Mouse (Mus musculus): ENCODE measurements around the gene Cby3. TPM values are rescaled to one million over a fixed set of nuclear protein-coding genes. Genes with fewer than 3 reads are reported as not detected.

Cby3 gene
- polyA plus RNA-seq, 1 experiment: not detected

DNA sequence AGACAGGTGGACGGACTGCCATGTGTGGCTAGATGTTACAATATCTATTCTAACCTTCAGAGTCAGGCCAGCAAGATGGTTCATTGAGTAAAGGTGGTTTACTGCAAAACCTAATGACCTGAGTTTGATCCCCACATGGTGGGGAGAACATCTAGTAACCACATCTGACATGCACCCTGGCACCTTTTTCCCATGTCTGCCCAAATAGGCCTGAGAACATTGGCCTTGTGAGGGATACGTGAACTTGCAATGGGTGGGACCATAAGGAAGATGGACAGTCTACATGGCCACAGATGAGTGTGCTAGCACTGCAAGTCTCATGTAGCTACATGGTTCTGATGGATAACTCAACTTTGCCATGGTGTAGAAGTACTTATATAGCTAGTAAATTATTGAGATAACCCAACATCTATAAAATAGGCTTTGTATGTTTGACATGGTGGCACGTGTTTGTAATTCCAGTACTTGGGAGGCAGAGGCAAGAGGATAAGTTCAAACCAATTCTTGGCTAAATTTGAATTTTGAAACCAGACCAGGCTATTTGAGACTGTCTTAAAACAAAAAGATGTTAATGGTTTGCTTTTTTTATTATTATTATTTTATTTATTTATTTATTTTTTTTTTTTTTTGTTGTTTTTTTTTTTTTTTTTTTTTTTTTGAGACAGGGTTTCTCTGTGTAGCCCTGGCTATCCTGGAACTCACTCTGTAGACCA is 34.1 kb downstream of the Cby3 start:
- H3K4me3 ChIP-seq: no peak overlapping the region
- no peak overlapping the region for H3K4me2 ChIP-seq (ENCODE audit: low read depth)
- peaks cover 3% of the 10 kb centered on the region for H3K79me2 ChIP-seq (ENCODE audit: control insufficient read depth, insufficient read depth)
- no peak for TF ChIP-seq MYOD1 (IDR thresholded peaks at IDR 0.05; ENCODE audit: control insufficient read depth in 1 of 3, insufficient read length in 2 of 3, low read depth in 2 of 3)
- peak; percentile 78 for TF ChIP-seq POLR2AphosphoS2 (IDR thresholded peaks at IDR 0.05; ENCODE audit: insufficient read length, low read depth)
- H3ac ChIP-seq (ENCODE audit: control insufficient read depth, insufficient read length): no peak overlapping the region
- no peaks in the 10 kb centered on the region for H3K27me3 ChIP-seq (ENCODE audit: control insufficient read depth, insufficient read depth, insufficient read length)
- H3K36me3 ChIP-seq (ENCODE audit: control insufficient read depth, insufficient read depth): peaks cover 60% of the 10 kb centered on the region

- H3K4me3 ChIP-seq: no peak overlapping the region
- peaks cover 53% of the 10 kb centered on the region for H3K36me3 ChIP-seq (ENCODE audit: control insufficient read depth, insufficient read depth)
- H3K79me2 ChIP-seq (ENCODE audit: control insufficient read depth, insufficient read depth): no peaks in the 10 kb centered on the region
- H3K27me3 ChIP-seq (ENCODE audit: control insufficient read depth, insufficient read depth, insufficient read length): no peaks in the 10 kb centered on the region
- no peak overlapping the region for H3ac ChIP-seq (ENCODE audit: control insufficient read depth, insufficient read length)
- TF ChIP-seq MYOD1 (IDR thresholded peaks at IDR 0.05; ENCODE audit: control insufficient read depth in 1 of 3, insufficient read length in 2 of 3, low read depth in 2 of 3): no peak
- TF ChIP-seq SRF (IDR thresholded peaks at IDR 0.05; ENCODE audit: control insufficient read depth, insufficient read length, low read depth): no peak
- TF ChIP-seq MYOG (IDR thresholded peaks at IDR 0.05; ENCODE audit: control insufficient read depth in 1 of 3, insufficient read depth in 1 of 3, insufficient read length in 2 of 3, low read depth in 2 of 3): no peak
- no peak for TF ChIP-seq POLR2A (IDR thresholded peaks at IDR 0.05; ENCODE audit: insufficient read length, low read depth)
- TF ChIP-seq USF1 (IDR thresholded peaks at IDR 0.05; ENCODE audit: low read depth): no peak
- no peak for TF ChIP-seq MAX (IDR thresholded peaks at IDR 0.05; ENCODE audit: low read depth)
- TF ChIP-seq REST (IDR thresholded peaks at IDR 0.05; ENCODE audit: insufficient read depth, insufficient read length): no peak
- TF ChIP-seq POLR2AphosphoS2 (IDR thresholded peaks at IDR 0.05; ENCODE audit: insufficient read length, low read depth): no peak
- no peak for TF ChIP-seq TCF12 (IDR thresholded peaks at IDR 0.05; ENCODE audit: insufficient read depth, poor library complexity, severe bottlenecking)
- no peak for TF ChIP-seq TCF3 (IDR thresholded peaks at IDR 0.05; ENCODE audit: insufficient read length, low read depth)
- no peak for TF ChIP-seq CEBPB (IDR thresholded peaks at IDR 0.05; ENCODE audit: insufficient read depth, poor library complexity, severe bottlenecking)
- TF ChIP-seq E2F4 (IDR thresholded peaks at IDR 0.05; ENCODE audit: insufficient read depth): no peak
- no peak overlapping the region for H3K4me2 ChIP-seq (ENCODE audit: low read depth)
Measured at GRCm38 (mm10) chr11:50389011-50389410, 34.7 kb downstream of the Cby3 start.

GRCm38 (mm10) chr11:50389616-50390015 is 35.4 kb downstream of the Cby3 start:
- H3K27me3 ChIP-seq (ENCODE audit: control insufficient read depth, insufficient read depth, insufficient read length): no peaks in the 10 kb centered on the region

DNA sequence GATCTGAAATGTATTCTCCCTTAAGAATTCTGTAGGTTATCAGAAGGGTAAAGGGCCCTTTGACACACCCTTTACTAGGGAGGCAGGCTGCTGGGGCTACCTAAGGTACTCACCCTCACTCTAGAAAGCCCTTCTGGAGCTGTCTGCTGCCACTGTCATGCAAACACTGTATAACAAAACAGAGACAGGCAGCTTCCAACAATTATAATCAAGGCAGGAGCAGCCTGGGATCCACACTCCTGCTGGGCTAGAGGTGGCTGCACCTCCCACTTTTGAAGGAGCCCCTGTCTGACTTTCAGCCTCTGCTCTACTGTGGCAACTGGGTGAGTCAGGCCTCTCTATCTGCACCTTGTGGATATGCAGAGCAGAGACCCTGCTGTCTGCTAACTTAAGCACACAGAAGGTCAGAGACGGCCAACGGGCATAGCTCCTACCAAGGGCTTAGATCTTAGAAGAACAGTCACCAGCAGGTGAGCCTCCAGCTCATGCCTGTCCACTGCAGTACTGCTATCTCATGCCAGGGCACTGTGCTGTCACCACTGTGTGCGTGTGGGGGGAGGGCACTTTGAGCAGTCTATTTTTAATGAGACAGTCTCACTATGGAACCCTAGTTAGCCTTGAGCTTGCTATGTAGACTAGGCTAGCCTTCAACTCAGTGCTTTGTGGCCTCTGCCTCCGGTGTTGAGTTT is 37.2 kb downstream of the Cby3 start:
- TF ChIP-seq POLR2AphosphoS2 (IDR thresholded peaks at IDR 0.05; ENCODE audit: insufficient read length, low read depth): no peak
- Histone ChIP-seq H3K4me3 (no peak overlapping the region), H3ac (ENCODE audit: control insufficient read depth, insufficient read length) (no peak overlapping the region), H3K4me2 (ENCODE audit: low read depth) (no peak overlapping the region), H3K79me2 (ENCODE audit: control insufficient read depth, insufficient read depth) (no peaks in the 10 kb centered on the region), H3K36me3 (ENCODE audit: control insufficient read depth, insufficient read depth) (peaks cover 29% of the 10 kb centered on the region), H3K27me3 (ENCODE audit: control insufficient read depth, insufficient read depth, insufficient read length) (no peaks in the 10 kb centered on the region)

More at GRCm38 (mm10) chr11:50389616-50390015, 35.4 kb downstream of the Cby3 start:
- Histone ChIP-seq H3K4me2 (ENCODE audit: low read depth) (no peak overlapping the region), H3K4me3 (no peak overlapping the region), H3K36me3 (ENCODE audit: control insufficient read depth, insufficient read depth) (peaks cover 47% of the 10 kb centered on the region), H3ac (ENCODE audit: control insufficient read depth, insufficient read length) (no peak overlapping the region), H3K79me2 (ENCODE audit: control insufficient read depth, insufficient read depth) (no peaks in the 10 kb centered on the region)
- no peak for TF ChIP-seq REST (IDR thresholded peaks at IDR 0.05; ENCODE audit: insufficient read depth, insufficient read length)
- peak in 2 of 3 experiments; percentile 79 to 80 for TF ChIP-seq MYOD1 (IDR thresholded peaks at IDR 0.05; ENCODE audit: control insufficient read depth in 1 of 3, insufficient read length in 2 of 3, low read depth in 2 of 3)
- TF ChIP-seq E2F4 (IDR thresholded peaks at IDR 0.05; ENCODE audit: insufficient read depth): no peak
- peak; percentile 37 for TF ChIP-seq POLR2A (IDR thresholded peaks at IDR 0.05; ENCODE audit: insufficient read length, low read depth)
- TF ChIP-seq TCF12 (IDR thresholded peaks at IDR 0.05; ENCODE audit: insufficient read depth, poor library complexity, severe bottlenecking): no peak
- TF ChIP-seq MAX (IDR thresholded peaks at IDR 0.05; ENCODE audit: low read depth): no peak
- TF ChIP-seq USF1 (IDR thresholded peaks at IDR 0.05; ENCODE audit: low read depth): no peak
- TF ChIP-seq MYOG (IDR thresholded peaks at IDR 0.05; ENCODE audit: control insufficient read depth in 1 of 3, insufficient read depth in 1 of 3, insufficient read length in 2 of 3, low read depth in 2 of 3): peak in 2 of 3 experiments; percentile 83 to 86
- peak; percentile 41 for TF ChIP-seq TCF3 (IDR thresholded peaks at IDR 0.05; ENCODE audit: insufficient read length, low read depth)
- peak; percentile 87 for TF ChIP-seq POLR2AphosphoS2 (IDR thresholded peaks at IDR 0.05; ENCODE audit: insufficient read length, low read depth)
- no peak for TF ChIP-seq SRF (IDR thresholded peaks at IDR 0.05; ENCODE audit: control insufficient read depth, insufficient read length, low read depth)

DNA sequence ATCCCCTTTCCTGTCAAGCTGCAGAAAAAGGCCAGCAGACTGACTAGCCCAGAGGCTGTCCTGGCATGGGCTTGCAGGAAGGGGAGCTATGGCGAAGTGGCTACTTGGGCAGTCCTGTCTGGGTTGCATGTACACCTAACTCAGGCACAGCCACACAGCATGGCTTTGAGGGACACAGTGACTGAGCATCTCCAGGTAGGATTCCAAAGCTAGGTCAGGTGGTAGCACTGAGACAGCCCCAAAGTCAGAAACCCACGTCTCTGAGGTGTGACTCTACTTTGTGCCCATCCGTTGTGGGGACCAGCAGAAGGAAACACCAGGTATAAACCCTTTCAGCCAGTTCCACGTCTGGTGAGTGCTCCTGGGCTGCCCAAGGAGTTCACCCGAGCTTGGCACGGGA is 39.0 kb downstream of the Cby3 start:
- Histone ChIP-seq H3ac (ENCODE audit: control insufficient read depth, insufficient read length) (no peak overlapping the region), H3K27me3 (ENCODE audit: control insufficient read depth, insufficient read depth, insufficient read length) (no peaks in the 10 kb centered on the region), H3K79me2 (ENCODE audit: control insufficient read depth, insufficient read depth) (no peaks in the 10 kb centered on the region), H3K36me3 (ENCODE audit: control insufficient read depth, insufficient read depth) (peaks cover 13% of the 10 kb centered on the region), H3K4me3 (no peak overlapping the region), H3K4me2 (ENCODE audit: low read depth) (no peak overlapping the region)
- TF ChIP-seq TCF3 (IDR thresholded peaks at IDR 0.05; ENCODE audit: insufficient read length, low read depth) (no peak), MAX (IDR thresholded peaks at IDR 0.05; ENCODE audit: low read depth) (no peak), POLR2AphosphoS2 (IDR thresholded peaks at IDR 0.05; ENCODE audit: insufficient read length, low read depth) (no peak), CEBPB (IDR thresholded peaks at IDR 0.05; ENCODE audit: insufficient read depth, poor library complexity, severe bottlenecking) (no peak), MYOG (IDR thresholded peaks at IDR 0.05; ENCODE audit: control insufficient read depth in 1 of 3, insufficient read depth in 1 of 3, insufficient read length in 2 of 3, low read depth in 2 of 3) (no peak), USF1 (IDR thresholded peaks at IDR 0.05; ENCODE audit: low read depth) (no peak), MYOD1 (IDR thresholded peaks at IDR 0.05; ENCODE audit: control insufficient read depth in 1 of 3, insufficient read length in 2 of 3, low read depth in 2 of 3) (no peak), TCF12 (IDR thresholded peaks at IDR 0.05; ENCODE audit: insufficient read depth, poor library complexity, severe bottlenecking) (no peak), SRF (IDR thresholded peaks at IDR 0.05; ENCODE audit: control insufficient read depth, insufficient read length, low read depth) (no peak), REST (IDR thresholded peaks at IDR 0.05; ENCODE audit: insufficient read depth, insufficient read length) (no peak), E2F4 (IDR thresholded peaks at IDR 0.05; ENCODE audit: insufficient read depth) (no peak), POLR2A (IDR thresholded peaks at IDR 0.05; ENCODE audit: insufficient read length, low read depth) (no peak)
